Mouse (Mus musculus) 416B (cell line): ENCODE results near the gene Prl8a8.

ENCODE experiments used
- DNase-seq: peaks from one replicate; pipeline ENCODE4 v3.0.0; 2011; ENCODE audit warnings: low read depth

Prl8a8 gene

GRCm38 (mm10) chr13:27513117-27513516 lies at the start of gene Prl8a8:
Gene Prl8a8, minus strand, starts transcription at chr13:27513217.
- DNase-seq = no peak

- DNase-seq = no peak
Measured at GRCm38 (mm10) chr13:27553336-27553735, 40.3 kb upstream of the Prl8a8 start.

- DNase-seq = no peak
Measured at GRCm38 (mm10) chr13:27523156-27523555, 10.1 kb upstream of the Prl8a8 start.

GRCm38 (mm10) chr13:27507645-27508044 lies 5.4 kb downstream of the Prl8a8 start:
- no peak for DNase-seq
